Mouse (Mus musculus) E14TG2a.4 (cell line): ENCODE data around the gene Large2.

Experiments used
- CTCF ChIP-seq: conservative IDR thresholded peaks from 2 replicates; pipeline ENCODE4 v1.5.1; 2014; ENCODE audit warnings: low read length
- NANOG ChIP-seq: IDR thresholded peaks from 2 replicates; pipeline ENCODE4 v1.6.1; 2014; ENCODE audit warnings: borderline replicate concordance, low read length, mixed read lengths

DNA sequence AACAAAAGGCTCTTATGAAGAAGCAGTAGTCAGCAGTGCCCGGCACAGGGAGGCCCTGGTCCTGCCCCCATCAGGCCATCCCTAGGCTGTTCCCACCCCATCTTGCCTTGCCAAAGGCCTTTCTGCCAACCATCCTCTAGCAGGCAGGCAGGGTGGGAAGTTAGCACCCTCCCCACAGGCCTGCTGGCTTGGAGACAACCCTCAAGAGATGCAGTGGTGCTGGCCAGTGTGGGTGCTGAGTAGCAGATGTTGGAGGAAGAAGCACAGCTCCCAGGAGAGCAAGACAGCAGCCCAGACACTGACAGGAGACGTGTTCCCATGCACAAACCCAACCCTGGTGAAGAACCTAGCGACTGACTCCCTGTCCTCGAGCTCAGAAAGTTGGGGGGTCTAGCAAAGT is 13.0 kb upstream of the Large2 start:
- TF ChIP-seq NANOG (no peak), CTCF (no peak)
